Comparison of ENCODE assay signal across 26 mouse cellular contexts in genomic region chr4:133481488-133481887, GRCm38 (mm10). TPM values are rescaled to one million over a fixed set of nuclear protein-coding genes. Genes with fewer than 3 reads are reported as not detected.
A peak's percentile ranks its signal among the peaks of the same experiment; 100 is the strongest.
DNase-seq lines count a peak whose midpoint lies in the region; ATAC-seq and TF ChIP-seq lines count a peak whose summit lies in the region.
"Had no signal": no experiment of that assay in that cellular context is flagged by ENCODE, and none has a peak within 500 bp of the region (broad histone marks: within the 10 kb centered on the region; RNA-seq: fewer than 3 reads in every experiment).

No protein-coding gene starts in this region.

- ATAC-seq in heart, postnatal 0 days (ENCODE audit: insufficient read depth, low read depth) = no peak
- ATAC-seq in heart, embryonic 12.5 days (ENCODE audit: insufficient number of reproducible peaks, low FRiP score) = no peak
- ATAC-seq: forebrain, embryonic 14.5 days; midbrain, embryonic 13.5 days; Patski had no signal

- TF ChIP-seq EP300 in heart, postnatal 0 days (IDR thresholded peaks at IDR 0.05; ENCODE audit: low read depth) = no peak

- no peak for TF ChIP-seq CTCF in heart, postnatal 0 days (IDR thresholded peaks at IDR 0.05; ENCODE audit: low read depth)

- no peaks in the 10 kb centered on the region for H3K9me3 ChIP-seq in heart, postnatal 0 days (replicated peaks; ENCODE audit: control insufficient read depth, low read length)
- no peaks in the 10 kb centered on the region for H3K9me3 ChIP-seq in heart, embryonic 12.5 days (replicated peaks)
- H3K9me3 ChIP-seq in embryonic facial prominence, embryonic 10.5 days = no peaks in the 10 kb centered on the region
- H3K9me3 ChIP-seq: embryonic facial prominence, embryonic 12.5 days; kidney, embryonic 15.5 days; limb, embryonic 10.5 days; midbrain, embryonic 13.5 days; neural tube, embryonic 13.5 days had no signal

- no peaks in the 10 kb centered on the region for H3K36me3 ChIP-seq in heart, postnatal 0 days (replicated peaks; ENCODE audit: control insufficient read depth, insufficient read depth, low read length)
- H3K36me3 ChIP-seq in heart, embryonic 12.5 days = no peaks in the 10 kb centered on the region
- no peaks in the 10 kb centered on the region for H3K36me3 ChIP-seq in embryonic facial prominence, embryonic 10.5 days (replicated peaks)
- H3K36me3 ChIP-seq: embryonic facial prominence, embryonic 12.5 days; kidney, embryonic 15.5 days; limb, embryonic 10.5 days; midbrain, embryonic 13.5 days; neural tube, embryonic 13.5 days had no signal

- H3K9ac ChIP-seq in heart, postnatal 0 days (replicated peaks; ENCODE audit: low read depth, low read length) = no peak overlapping the region
- no peak overlapping the region for H3K9ac ChIP-seq in heart, embryonic 12.5 days
- H3K9ac ChIP-seq: hindbrain, embryonic 14.5 days; kidney, embryonic 15.5 days; lung, embryonic 14.5 days; midbrain, embryonic 13.5 days; neural tube, embryonic 13.5 days had no signal

- peaks cover 17% of the 10 kb centered on the region for H3K27me3 ChIP-seq in heart, postnatal 0 days (ENCODE audit: control insufficient read depth, insufficient read depth, low read length)
- peaks cover 59% of the 10 kb centered on the region for H3K27me3 ChIP-seq in heart, embryonic 12.5 days (replicated peaks)
- H3K27me3 ChIP-seq in embryonic facial prominence, embryonic 10.5 days (replicated peaks; ENCODE audit: low read depth, poor library complexity, severe bottlenecking) = peaks cover 72% of the 10 kb centered on the region
- H3K27me3 ChIP-seq: Patski had no signal

- H3K4me1 ChIP-seq in heart, postnatal 0 days (ENCODE audit: control insufficient read depth, insufficient read depth) = peaks cover 30% of the 10 kb centered on the region; the same call in 1 of the 2 replicates
- peaks cover 27% of the 10 kb centered on the region for H3K4me1 ChIP-seq in heart, embryonic 12.5 days (replicated peaks)
- peaks cover 27% of the 10 kb centered on the region for H3K4me1 ChIP-seq in embryonic facial prominence, embryonic 10.5 days

- 11% methylated on average over 4 of the region's 4 CpGs for WGBS in heart, postnatal 0 days
- WGBS in heart, embryonic 12.5 days = 4% methylated on average over 4 of the region's 4 CpGs
- 35% methylated on average over 4 of the region's 4 CpGs for WGBS in embryonic facial prominence, embryonic 10.5 days

- peak; percentile 38 for DNase-seq in adrenal gland, postnatal 14 days
- no peak for DNase-seq in adrenal gland, postnatal 10 days
- DNase-seq in heart, postnatal 0 days (ENCODE audit: low spot score) = no peak
- DNase-seq in 3T3-L1 (ENCODE audit: low read depth, low spot score) = peak; percentile 85
- DNase-seq in lung, postnatal 36 days = peak; percentile 53
- DNase-seq in embryonic facial prominence, embryonic 10.5 days (ENCODE audit: low spot score) = no peak
- no peak for DNase-seq in left cerebral cortex, adult 9 months (ENCODE audit: low spot score in 2 of 2)
- DNase-seq: B cell, adult 2 months; heart, postnatal 14 days; kidney, postnatal 4 days; layer of hippocampus, adult 9-11 months; lung, embryonic 14.5 days; thymus, postnatal 36 days had no signal

- peak overlapping the region; percentile 58 for H3K4me2 ChIP-seq in heart, postnatal 0 days (ENCODE audit: low read depth, low read length)
- no peak overlapping the region for H3K4me2 ChIP-seq in heart, embryonic 12.5 days
- H3K4me2 ChIP-seq: embryonic facial prominence, embryonic 12.5 days; hindbrain, embryonic 14.5 days; kidney, embryonic 15.5 days; lung, embryonic 14.5 days; midbrain, embryonic 13.5 days; neural tube, embryonic 13.5 days had no signal

- peak overlapping the region; percentile 10; the same call in 1 of the 2 replicates for H3K4me3 ChIP-seq in heart, postnatal 0 days (ENCODE audit: low read depth, low read length)
- no peak overlapping the region for H3K4me3 ChIP-seq in heart, embryonic 12.5 days
- H3K4me3 ChIP-seq in embryonic facial prominence, embryonic 10.5 days = no peak overlapping the region
- H3K4me3 ChIP-seq: kidney, embryonic 15.5 days; left cerebral cortex, adult 2 months; limb, embryonic 10.5 days; midbrain, embryonic 13.5 days; neural tube, embryonic 13.5 days had no signal

- H3K27ac ChIP-seq in heart, postnatal 0 days (ENCODE audit: low read depth) = 0 out of 2 replicates have a peak overlapping the region, but pooled peaks have one; percentile 11
- H3K27ac ChIP-seq in heart, embryonic 12.5 days (ENCODE audit: poor library complexity, severe bottlenecking) = no peak overlapping the region
- no peak overlapping the region for H3K27ac ChIP-seq in embryonic facial prominence, embryonic 10.5 days (replicated peaks)
- H3K27ac ChIP-seq: embryonic facial prominence, embryonic 12.5 days; hindbrain, embryonic 14.5 days; kidney, embryonic 15.5 days; left cerebral cortex, adult 2 months; limb, embryonic 10.5 days; midbrain, embryonic 13.5 days; neural tube, embryonic 13.5 days had no signal

RNA-seq across cellular contexts. Expression of gene Tent5b, which starts 1.6 kb away (rescaled TPM):
- 0.67 and 2.0 TPM in 2 replicates for total RNA-seq in adrenal gland, postnatal 14 days (2021)
- total RNA-seq in adrenal gland, postnatal 10 days (2021) = 1 to 10 TPM in 1 of 2 experiments, under 1 TPM in 1; 0.58 to 1.2 TPM
- 33.3 and 48.2 TPM in 2 replicates for total RNA-seq in heart, postnatal 0 days (2014; rRNA removed; ENCODE audit: low replicate concordance)
- 0.78 and 1.4 TPM in 2 replicates for polyA plus RNA-seq in heart, postnatal 0 days (2015; fragmentation: Nextera tagmentation; extraction: Ambion mirVana)
- 0.88 and 1.3 TPM in 2 replicates for polyA plus RNA-seq in heart, embryonic 12.5 days (2016; fragmentation: Nextera tagmentation; extraction: Ambion mirVana)
- polyA plus RNA-seq in embryonic facial prominence, embryonic 10.5 days (2016; fragmentation: Nextera tagmentation; extraction: Ambion mirVana) = 1.0 and 1.2 TPM in 2 replicates
- total RNA-seq: granulocyte monocyte progenitor cell, adult 5-6 weeks; left cerebral cortex, adult 2 months; megakaryocyte, adult 5-6 weeks had no signal

RNA-seq across cellular contexts. Expression of gene Trnp1, which starts 16.9 kb away (rescaled TPM):
- total RNA-seq in adrenal gland, postnatal 14 days (2021) = 4.0 and 8.6 TPM in 2 replicates
- total RNA-seq in adrenal gland, postnatal 10 days (2021) = 1 to 10 TPM; 6.2 to 9.3 TPM
- 4.1 and 9.8 TPM in 2 replicates for total RNA-seq in heart, postnatal 0 days (2014; rRNA removed; ENCODE audit: low replicate concordance)
- 1.8 and 2.7 TPM in 2 replicates for polyA plus RNA-seq in heart, postnatal 0 days (2015; fragmentation: Nextera tagmentation; extraction: Ambion mirVana)
- 1.2 TPM in 2 replicates for polyA plus RNA-seq in heart, embryonic 12.5 days (2016; fragmentation: Nextera tagmentation; extraction: Ambion mirVana)
- polyA plus RNA-seq in embryonic facial prominence, embryonic 10.5 days (2016; fragmentation: Nextera tagmentation; extraction: Ambion mirVana) = 0.57 and 1.1 TPM in 2 replicates
- total RNA-seq: granulocyte monocyte progenitor cell, adult 5-6 weeks; liver, adult 2 months; megakaryocyte, adult 5-6 weeks had no signal

RNA-seq across cellular contexts. Expression of gene Kdf1, which starts 37.3 kb away (rescaled TPM):
- total RNA-seq in adrenal gland, postnatal 14 days (2021) = 1.8 and 2.0 TPM in 2 replicates
- total RNA-seq in adrenal gland, postnatal 10 days (2021) = 1 to 10 TPM; 2.1 to 3.1 TPM
- not detected in 2 replicates for total RNA-seq in heart, postnatal 0 days (2014; rRNA removed; ENCODE audit: low replicate concordance)
- 0.16 and 0.30 TPM in 2 replicates for polyA plus RNA-seq in heart, postnatal 0 days (2015; fragmentation: Nextera tagmentation; extraction: Ambion mirVana)
- polyA plus RNA-seq in heart, embryonic 12.5 days (2016; fragmentation: Nextera tagmentation; extraction: Ambion mirVana) = 0.42 and 0.78 TPM in 2 replicates
- 11.0 and 13.6 TPM in 2 replicates for polyA plus RNA-seq in embryonic facial prominence, embryonic 10.5 days (2016; fragmentation: Nextera tagmentation; extraction: Ambion mirVana)
- total RNA-seq: heart, postnatal 14 days; megakaryocyte, adult 5-6 weeks had no signal
- polyA plus RNA-seq: hindbrain, embryonic 14.5 days had no signal

Comparison
In these comparisons a context has a peak if more than half of its experiments do, and no peak if none do; other contexts are left out.
1. DNase-seq: peak in adrenal gland, postnatal 14 days (single experiment), 3T3-L1 (single experiment) and lung, postnatal 36 days (single experiment); none in adrenal gland, postnatal 10 days (single experiment), heart, postnatal 0 days (single experiment), embryonic facial prominence, embryonic 10.5 days (single experiment) and left cerebral cortex, adult 9 months (0 of 2).
2. RNA of gene Tent5b, which starts 1.6 kb away (total RNA-seq): 33.3 to 48.2 TPM in heart, postnatal 0 days; 0.58 to 1.2 TPM in adrenal gland, postnatal 10 days and 0.67 to 2.0 TPM in adrenal gland, postnatal 14 days; every median in the first group is over 10 times any median in the second.